Comparison of ENCODE assay signal across 12 mouse cellular contexts in genomic region chr4:106025966-106026637, GRCm38 (mm10).
A peak's percentile ranks its signal among the peaks of the same experiment; 100 is the strongest.
DNase-seq lines count a peak whose midpoint lies in the region; ATAC-seq lines count a peak whose summit lies in the region.
"Had no signal": no experiment of that assay in that cellular context is flagged by ENCODE, and none has a peak within 500 bp of the region (broad histone marks: within the 10 kb centered on the region; RNA-seq: fewer than 3 reads in every experiment).

No protein-coding gene starts in this region.

- WGBS in embryonic facial prominence, embryonic 10.5 days = 40% methylated on average over 15 of the region's 15 CpGs
- 74% methylated on average over 15 of the region's 15 CpGs for WGBS in midbrain, embryonic 15.5 days

- no peaks in the 10 kb centered on the region for H3K27me3 ChIP-seq in embryonic facial prominence, embryonic 10.5 days (replicated peaks; ENCODE audit: low read depth, poor library complexity, severe bottlenecking)
- no peaks in the 10 kb centered on the region for H3K27me3 ChIP-seq in midbrain, embryonic 15.5 days (replicated peaks)
- H3K27me3 ChIP-seq: liver, embryonic 13.5 days had no signal

- peak overlapping the region; percentile 64 for H3K27ac ChIP-seq in embryonic facial prominence, embryonic 10.5 days (replicated peaks)
- H3K27ac ChIP-seq in midbrain, embryonic 15.5 days = no peak overlapping the region
- H3K27ac ChIP-seq: liver, embryonic 13.5 days had no signal

- peak; percentile 10 to 37 for DNase-seq in kidney, postnatal 25 days
- no peak for DNase-seq in kidney, adult 9 months
- peak; percentile 64 for DNase-seq in embryonic facial prominence, embryonic 10.5 days (ENCODE audit: low spot score)
- peak; percentile 55 for DNase-seq in gastrocnemius, postnatal 10 days
- DNase-seq in lung, postnatal 10 days = peak; percentile 34
- DNase-seq in c-Kit-positive CD71-positive TER-119-positive erythroid progenitor cells, embryonic 14.5 days (ENCODE audit: low spot score) = no peak
- no peak for DNase-seq in adrenal gland, postnatal 14 days
- DNase-seq: adrenal gland, postnatal 25 days; liver, embryonic 13.5 days had no signal

- H3K36me3 ChIP-seq in embryonic facial prominence, embryonic 10.5 days (replicated peaks) = no peaks in the 10 kb centered on the region
- no peaks in the 10 kb centered on the region for H3K36me3 ChIP-seq in midbrain, embryonic 15.5 days (replicated peaks)
- H3K36me3 ChIP-seq: liver, embryonic 13.5 days had no signal

- no peak overlapping the region for H3K9ac ChIP-seq in midbrain, embryonic 15.5 days
- H3K9ac ChIP-seq: liver, embryonic 13.5 days had no signal

- ATAC-seq in midbrain, embryonic 15.5 days (replicated peaks) = no peak

- no peak overlapping the region for H3K4me2 ChIP-seq in midbrain, embryonic 15.5 days
- H3K4me2 ChIP-seq: heart, embryonic 11.5 days; liver, embryonic 13.5 days had no signal

- peaks cover 54% of the 10 kb centered on the region for H3K4me1 ChIP-seq in embryonic facial prominence, embryonic 10.5 days
- no peaks in the 10 kb centered on the region for H3K4me1 ChIP-seq in midbrain, embryonic 15.5 days
- H3K4me1 ChIP-seq: liver, embryonic 13.5 days had no signal

- no peaks in the 10 kb centered on the region for H3K9me3 ChIP-seq in embryonic facial prominence, embryonic 10.5 days
- no peaks in the 10 kb centered on the region for H3K9me3 ChIP-seq in midbrain, embryonic 15.5 days
- H3K9me3 ChIP-seq: liver, embryonic 13.5 days had no signal

- no peak overlapping the region for H3K4me3 ChIP-seq in embryonic facial prominence, embryonic 10.5 days
- no peak overlapping the region for H3K4me3 ChIP-seq in midbrain, embryonic 15.5 days
- H3K4me3 ChIP-seq: erythroblast, embryonic 14.5 days; liver, embryonic 13.5 days had no signal

Comparison
In these comparisons a context has a peak if more than half of its experiments do, and no peak if none do; other contexts are left out.
1. DNase-seq: peak in kidney, postnatal 25 days (2 of 2), embryonic facial prominence, embryonic 10.5 days (single experiment), gastrocnemius, postnatal 10 days (single experiment) and lung, postnatal 10 days (single experiment); none in kidney, adult 9 months (single experiment), c-Kit-positive CD71-positive TER-119-positive erythroid progenitor cells, embryonic 14.5 days (single experiment) and adrenal gland, postnatal 14 days (single experiment).